Mouse (Mus musculus) brain, embryonic 14.5 days (tissue): ENCODE data around the gene Med13l.

Experiments
- CTCF ChIP-seq: fragments of 200-500 bp; IDR thresholded peaks from 2 replicates; pipeline ENCODE4 v1.5.1; 2012; ENCODE audit warnings: inconsistent platforms, mild to moderate bottlenecking, moderate library complexity, borderline replicate concordance; ENCODE audit not compliant: insufficient read depth, insufficient read length; ENCODE audit errors: extremely low read depth
- POLR2A ChIP-seq: fragments of 200-500 bp; IDR thresholded peaks from 2 replicates; pipeline ENCODE4 v1.6.1; 2012; ENCODE audit warnings: mild to moderate bottlenecking, inconsistent platforms, borderline replicate concordance; ENCODE audit not compliant: poor library complexity, insufficient read depth, insufficient read length, severe bottlenecking; ENCODE audit errors: extremely low read depth

DNA sequence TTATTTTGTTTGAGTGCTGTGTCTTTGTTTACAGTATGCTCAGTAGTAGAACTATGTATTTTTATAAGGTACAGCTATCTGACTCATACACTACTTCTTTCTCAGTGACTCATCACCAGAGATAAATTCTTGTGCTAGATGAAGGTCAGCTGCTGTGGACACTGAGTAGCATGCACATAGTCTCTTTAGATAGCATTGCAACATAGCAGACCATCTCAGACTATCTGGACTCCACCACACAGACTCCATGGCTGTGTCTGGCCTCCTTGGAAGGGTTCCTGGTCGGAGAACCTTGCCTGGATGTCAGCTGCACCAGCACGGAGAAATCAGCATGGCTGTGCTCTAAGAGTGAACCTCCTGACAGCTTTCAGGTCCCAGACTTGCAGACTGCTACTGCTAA lies 99.2 kb downstream of the Med13l start:
- no peak for TF ChIP-seq CTCF
- TF ChIP-seq POLR2A = no peak
